Mouse (Mus musculus) left cerebral cortex, adult 2 months (tissue): ENCODE data around the gene Rasgef1b. TPM values are rescaled to one million over a fixed set of nuclear protein-coding genes. Genes with fewer than 3 reads are reported as not detected.

Experiments used
- DNase-seq, 2 experiments: peaks; one replicate each; pipeline ENCODE4 v3.0.0; 2021 to 2022; ENCODE audit warnings: low spot score in 2 of 2, mixed read lengths in 1 of 2; ENCODE audit errors: extremely low spot score in 1 of 2
- H3K27ac ChIP-seq: fragments of 200-600 bp; 2 replicates; pipeline ENCODE4 v1.8.1; 2022
- H3K4me3 ChIP-seq: fragments of 200-600 bp; 2 replicates; pipeline ENCODE4 v1.8.1; 2022
- CTCF ChIP-seq: fragments of 200-600 bp; IDR thresholded peaks from 2 replicates; pipeline ENCODE4 v1.8.1; 2022; ENCODE audit warnings: antibody characterized with exemption, mild to moderate bottlenecking, moderate library complexity
- intact Hi-C: fragments of 180-260 bp; cut with DNase I; formaldehyde crosslinking; loops from one replicate; pipeline ENCODE4 v1.15.1; 2025
- total RNA-seq, 2 experiments: library from RNA; stranded (reverse); gene quantifications; 2 replicates each; pipeline ENCODE4 v1.2.3; 2021

Rasgef1b gene
- total RNA-seq, 2 experiments from 2014 or later = 65.7 to 88.8 TPM

- no peak for TF ChIP-seq CTCF
- no peak for DNase-seq
- intact Hi-C loops = no loop called here
- peak overlapping the region; percentile 50; the same call in 1 of the 2 replicates for H3K27ac ChIP-seq
- H3K4me3 ChIP-seq = no peak overlapping the region
These were observed 248.5 kb downstream of the Rasgef1b start for GRCm38 (mm10) chr5:99480078-99481031.

GRCm38 (mm10) chr5:99479263-99480077 lies 249.4 kb downstream of the Rasgef1b start:
- intact Hi-C loops = no loop called here
- TF ChIP-seq CTCF = no peak; the same call in 1 of the 2 replicates
- Histone ChIP-seq H3K4me3 (peak overlapping the region; percentile 19; the same call in 1 of the 2 replicates), H3K27ac (peak overlapping the region; percentile 50)
- DNase-seq = peak; percentile 52 to 55

GRCm38 (mm10) chr5:99478716-99479115 lies 250.1 kb downstream of the Rasgef1b start:
- intact Hi-C loops = no loop called here
- Histone ChIP-seq H3K4me3 (no peak overlapping the region), H3K27ac (no peak overlapping the region)
- DNase-seq = no peak
- TF ChIP-seq CTCF = no peak

- Histone ChIP-seq H3K27ac (no peak overlapping the region), H3K4me3 (no peak overlapping the region)
- TF ChIP-seq CTCF = no peak
- intact Hi-C loops = no loop called here
- no peak for DNase-seq
These were observed 251.4 kb downstream of the Rasgef1b start for GRCm38 (mm10) chr5:99477420-99477815.

GRCm38 (mm10) chr5:99476640-99477419 lies 252.0 kb downstream of the Rasgef1b start:
- Histone ChIP-seq H3K4me3 (no peak overlapping the region), H3K27ac (no peak overlapping the region)
- intact Hi-C loops = no loop called here
- DNase-seq = no peak
- no peak for TF ChIP-seq CTCF

- no peak overlapping the region for H3K4me3 ChIP-seq
- no peak overlapping the region for H3K27ac ChIP-seq
- TF ChIP-seq CTCF = no peak
- intact Hi-C loops = no loop called here
- DNase-seq = no peak
These were observed 256.1 kb downstream of the Rasgef1b start for GRCm38 (mm10) chr5:99472607-99473335.

- intact Hi-C loops = no loop called here
- no peak for TF ChIP-seq CTCF
- no peak for DNase-seq
- Histone ChIP-seq H3K27ac (no peak overlapping the region), H3K4me3 (no peak overlapping the region)
These were observed 257.1 kb downstream of the Rasgef1b start for GRCm38 (mm10) chr5:99471790-99472189.

GRCm38 (mm10) chr5:99470613-99471012 lies 258.3 kb downstream of the Rasgef1b start:
- TF ChIP-seq CTCF = no peak
- Histone ChIP-seq H3K4me3 (no peak overlapping the region), H3K27ac (no peak overlapping the region)
- no peak for DNase-seq
- intact Hi-C loops = no loop called here

GRCm38 (mm10) chr5:99459007-99459406 lies 269.9 kb downstream of the Rasgef1b start:
- intact Hi-C loops = loop anchor here (5.0 kb wide), 1 partner anchor 207 kb away; no protein-coding TSS in a partner anchor

GRCm38 (mm10) chr5:99457291-99457690 lies 271.6 kb downstream of the Rasgef1b start:
- intact Hi-C loops = loop anchor here (5.0 kb wide), 1 partner anchor 205 kb away; no protein-coding TSS in a partner anchor
- no peak for TF ChIP-seq CTCF

More at GRCm38 (mm10) chr5:99459007-99459406, 269.9 kb downstream of the Rasgef1b start:
- no peak for DNase-seq
- H3K27ac ChIP-seq = peak overlapping the region; percentile 24; the same call in 1 of the 2 replicates
- TF ChIP-seq CTCF = no peak
- H3K4me3 ChIP-seq = no peak overlapping the region

GRCm38 (mm10) chr5:99451939-99452338 lies 276.9 kb downstream of the Rasgef1b start:
- Histone ChIP-seq H3K4me3 (no peak overlapping the region), H3K27ac (no peak overlapping the region)
- TF ChIP-seq CTCF = no peak
- intact Hi-C loops = no loop called here
- no peak for DNase-seq

More at GRCm38 (mm10) chr5:99457291-99457690, 271.6 kb downstream of the Rasgef1b start:
- no peak overlapping the region for H3K27ac ChIP-seq
- DNase-seq = no peak
- H3K4me3 ChIP-seq = no peak overlapping the region
